Mouse (Mus musculus) testis, postnatal 10 days (tissue): Measurements from ENCODE around the gene AC134908.4.

Experiments used
- DNase-seq: peaks from one replicate; pipeline ENCODE4 v3.0.0; 2021; ENCODE audit warnings: low spot score

AC134908.4 gene

DNA sequence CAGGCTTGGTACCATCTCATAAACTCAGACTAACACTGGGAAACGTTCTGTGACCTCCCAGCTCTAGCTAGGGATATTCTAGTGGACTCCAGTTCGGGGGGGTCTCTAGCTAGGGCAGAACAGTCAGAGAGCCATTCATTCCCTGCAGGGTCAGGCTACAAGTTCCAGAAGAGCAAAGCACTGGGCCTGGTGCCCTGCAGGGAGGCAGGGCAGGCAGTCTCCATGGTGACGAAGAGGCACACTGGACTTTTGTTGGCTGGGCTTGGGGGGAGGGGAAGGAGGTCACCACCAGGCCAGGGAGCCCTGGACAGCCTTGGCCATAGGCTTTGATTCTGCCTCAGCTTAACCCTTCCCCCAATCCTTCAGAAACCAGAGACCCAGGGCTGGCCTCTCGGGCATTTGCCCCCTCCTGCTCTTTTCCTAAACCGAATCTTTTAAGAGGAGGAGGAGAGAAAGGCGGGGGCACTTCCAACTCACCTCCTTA is at the start of gene AC134908.4:
TSS of gene AC134908.4 (minus strand) at position 51 of the 484 bp plus-strand sequence.
- DNase-seq, result no peak

DNA sequence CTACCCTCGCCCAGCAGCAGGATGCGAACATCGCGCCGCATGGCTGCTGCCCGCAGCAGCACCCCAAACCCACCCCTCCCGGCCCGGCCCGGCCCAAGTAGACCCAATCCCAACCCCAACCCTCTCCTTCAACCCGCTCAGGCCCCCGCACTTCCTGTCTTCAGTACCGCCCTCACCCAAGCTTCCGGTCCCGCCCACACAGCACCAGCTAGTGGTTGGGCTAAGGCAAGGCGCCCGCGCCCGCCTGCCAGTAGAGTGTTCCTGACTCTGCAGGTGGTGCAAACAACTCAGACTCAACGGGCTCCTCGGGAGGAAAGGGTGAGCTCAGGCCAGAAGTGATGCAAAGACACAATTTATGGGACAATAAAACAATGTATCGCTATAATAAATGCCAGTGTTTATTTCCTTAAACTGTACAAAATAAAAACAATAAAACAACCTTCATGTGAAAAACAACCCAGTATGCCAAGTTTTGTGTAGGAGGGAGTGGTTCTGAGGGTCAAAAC is 49.0 kb upstream of the AC134908.4 start, which contains the start of gene Rhot2:
TSS of gene Rhot2 (minus strand) at position 456 of the 506 bp plus-strand sequence.
- DNase-seq, result peak; percentile 96

DNA sequence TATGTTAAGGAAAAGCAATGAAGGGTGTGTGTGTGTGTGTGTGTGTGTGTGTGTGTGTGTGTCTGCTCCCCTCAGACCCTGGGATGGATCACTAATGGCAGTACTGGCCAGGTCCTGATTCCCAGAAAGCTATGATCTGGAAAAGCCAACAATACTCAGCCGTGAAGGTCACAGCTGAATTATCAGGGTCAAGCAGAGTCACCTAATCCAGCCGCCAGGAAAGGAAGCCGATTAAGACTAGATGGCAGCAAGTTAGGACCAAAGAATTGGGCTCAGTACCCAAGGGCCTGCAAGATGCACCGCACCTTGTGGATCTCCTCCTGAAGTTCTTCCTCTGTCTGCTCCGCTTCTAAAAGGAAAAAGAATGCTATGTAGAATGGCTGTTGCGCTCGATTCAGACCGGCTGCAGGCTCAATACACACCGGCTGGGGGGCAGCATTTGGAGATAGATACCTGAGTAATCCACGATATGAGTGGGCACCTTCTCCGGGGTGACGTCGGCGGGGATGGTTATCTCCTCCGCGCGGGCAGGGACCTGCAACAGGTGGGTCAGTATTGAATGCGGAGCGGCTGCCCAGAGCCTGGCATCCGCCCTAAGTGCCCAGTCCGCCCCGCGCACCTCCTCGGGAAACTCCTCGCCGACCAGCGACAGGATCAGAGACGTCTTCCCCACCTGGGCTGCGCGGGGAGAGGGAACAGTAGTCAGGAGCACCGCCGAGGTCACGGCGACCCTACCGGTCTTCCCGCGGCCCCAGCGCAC is 48.4 kb upstream of the AC134908.4 start:
- no peak for DNase-seq

DNA sequence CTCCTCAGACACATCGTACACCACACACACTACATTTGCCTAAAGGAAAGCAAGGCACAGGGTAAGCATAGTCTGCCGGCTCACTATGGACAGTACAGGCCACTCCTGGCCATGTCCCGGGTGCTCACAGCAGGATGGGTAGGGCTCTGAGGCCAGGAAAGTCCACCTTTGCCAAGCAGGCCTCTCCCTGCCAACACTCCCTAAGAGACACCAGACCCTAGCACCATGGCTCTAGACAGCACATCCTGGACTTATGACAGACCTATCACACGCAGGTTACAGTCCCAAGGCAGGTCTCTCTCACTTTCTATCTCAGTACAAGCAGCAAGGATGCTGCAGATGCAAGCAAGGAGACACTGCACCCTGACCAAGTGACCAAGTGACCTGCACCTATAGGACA is 47.7 kb upstream of the AC134908.4 start:
- no peak for DNase-seq

DNA sequence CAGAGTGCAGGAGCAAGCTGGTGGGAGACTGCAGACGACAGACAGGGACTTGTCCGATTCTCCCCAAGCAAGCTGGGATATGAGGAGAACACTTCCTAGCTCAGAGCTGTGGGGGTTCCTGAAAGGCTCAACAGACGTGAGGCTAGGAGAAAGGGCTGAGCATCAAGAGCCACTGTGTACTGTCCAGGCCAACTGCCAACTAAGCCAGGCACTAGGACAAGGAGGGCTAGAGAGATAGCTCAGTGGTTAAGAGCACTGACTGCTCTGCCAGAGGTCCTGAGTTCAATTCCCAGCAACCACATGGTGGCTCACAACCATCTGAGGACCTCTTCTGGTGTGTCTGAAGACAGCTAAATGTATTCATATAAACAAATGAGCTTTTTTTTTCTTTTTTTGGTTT is 47.0 kb upstream of the AC134908.4 start:
- no peak for DNase-seq

DNA sequence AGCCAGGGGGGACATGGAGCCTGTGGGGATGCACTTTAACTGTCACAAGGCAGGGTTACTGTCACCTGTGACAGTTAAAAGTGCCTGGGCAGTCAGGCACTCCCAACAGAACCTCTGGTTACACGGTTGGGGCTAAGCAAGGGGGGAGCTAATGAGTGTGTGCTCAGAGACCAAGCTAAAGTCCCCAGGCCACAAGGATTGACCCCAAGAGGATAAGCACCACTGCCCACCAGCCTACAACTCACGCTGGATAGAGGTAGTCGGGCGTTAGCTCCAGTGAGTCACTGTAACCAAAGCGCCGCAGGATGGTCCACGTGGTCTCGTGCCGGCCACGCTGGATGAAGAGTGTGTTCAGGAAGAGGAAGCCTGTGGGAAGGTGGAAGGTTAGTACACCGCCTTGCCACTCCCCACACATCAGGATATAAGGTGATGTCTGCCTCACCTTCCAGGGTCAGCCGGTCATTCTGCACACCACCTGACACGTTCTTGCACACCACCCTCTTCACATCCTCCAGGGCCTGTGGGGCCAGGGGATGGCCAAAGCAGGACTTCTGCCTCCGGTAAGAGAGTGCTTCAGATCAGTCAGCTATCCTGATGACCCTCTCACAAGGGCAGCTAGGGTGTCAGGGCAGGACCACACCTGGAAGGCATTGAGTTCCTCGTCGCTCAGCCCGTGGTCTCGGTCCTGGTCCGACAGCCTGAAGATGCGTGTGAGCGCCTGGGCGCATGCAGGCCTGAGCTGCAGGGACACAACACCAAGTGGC is 45.8 kb upstream of the AC134908.4 start, which contains the start of gene Gm20683:
TSS of gene Gm20683 (minus strand) at position 647 of the 764 bp plus-strand sequence.
- no peak for DNase-seq

DNA sequence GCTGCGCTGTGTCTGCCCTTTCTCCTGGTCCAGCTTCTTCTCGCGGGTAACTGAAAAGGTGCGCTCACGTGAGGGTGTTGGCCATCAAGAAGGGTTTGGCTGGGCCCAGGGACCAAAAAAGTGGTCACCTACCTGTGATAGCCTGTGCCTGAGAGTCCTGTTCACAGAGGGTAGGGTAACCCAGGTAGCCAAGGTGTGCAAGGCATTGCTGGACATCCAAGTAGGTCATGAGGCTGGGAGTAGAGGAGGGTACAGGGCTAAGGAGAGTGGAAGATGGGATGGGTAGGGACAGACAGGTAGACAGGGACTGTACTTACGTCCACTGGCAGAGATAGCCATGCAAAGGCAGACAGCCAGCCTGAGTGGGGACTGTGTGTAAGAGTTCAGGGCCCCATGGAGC is 45.1 kb upstream of the AC134908.4 start:
- no peak for DNase-seq

DNA sequence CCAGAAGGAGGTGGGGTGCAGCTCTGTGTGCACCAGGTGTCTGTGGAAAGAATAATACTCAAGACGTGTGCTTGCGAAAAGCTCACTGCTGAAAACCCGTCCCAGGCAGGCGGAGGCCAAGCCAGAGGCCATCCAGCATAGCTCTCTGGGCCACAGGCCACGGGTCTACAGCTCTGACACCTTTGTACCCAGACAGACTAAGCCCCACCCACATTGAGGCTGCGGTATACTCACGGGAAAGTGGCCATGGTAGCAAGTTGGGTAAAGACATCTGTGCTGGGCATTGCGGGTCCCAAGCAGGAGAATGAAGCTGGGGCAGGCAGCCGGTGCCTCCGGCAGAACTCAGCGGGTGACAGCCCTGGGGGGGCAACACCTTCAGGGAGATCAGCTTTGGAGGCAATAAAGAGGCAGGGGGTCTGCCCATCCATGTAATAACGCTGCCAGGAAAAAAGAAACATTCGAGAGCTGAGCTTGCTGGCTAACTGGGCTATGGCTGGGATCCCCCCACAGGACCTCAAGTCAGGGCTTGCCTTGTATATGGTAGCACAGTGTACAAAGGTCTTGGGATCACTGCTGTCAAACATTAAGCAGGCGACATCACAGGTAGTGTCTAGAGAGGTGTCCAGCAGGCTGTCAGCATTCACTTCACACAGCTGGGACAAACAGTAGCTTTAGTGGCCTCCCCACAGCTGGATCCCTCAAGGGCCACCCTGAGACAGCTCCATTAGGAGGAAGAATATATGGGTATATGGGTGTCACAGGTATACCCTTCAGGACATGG is 44.2 kb upstream of the AC134908.4 start:
- DNase-seq, result no peak

DNA sequence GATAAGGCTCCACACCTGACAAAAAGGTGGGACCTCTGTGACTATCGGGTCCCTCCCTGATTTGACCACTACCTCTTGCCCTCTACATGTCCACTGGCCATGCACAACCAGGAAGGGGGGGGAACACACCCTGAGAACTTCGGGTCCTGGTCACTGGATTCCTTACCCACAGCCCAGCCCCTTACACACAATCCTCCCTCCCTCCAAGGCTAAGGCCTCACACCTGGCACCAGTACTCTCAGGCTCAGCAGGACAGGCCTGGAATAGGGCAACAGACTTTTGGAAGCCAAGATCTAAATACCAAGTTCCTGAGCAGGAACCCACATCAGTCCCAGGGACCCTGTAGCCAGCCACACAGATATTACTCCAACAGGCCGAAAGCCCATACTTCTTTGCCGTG is 43.4 kb upstream of the AC134908.4 start:
- no peak for DNase-seq

DNA sequence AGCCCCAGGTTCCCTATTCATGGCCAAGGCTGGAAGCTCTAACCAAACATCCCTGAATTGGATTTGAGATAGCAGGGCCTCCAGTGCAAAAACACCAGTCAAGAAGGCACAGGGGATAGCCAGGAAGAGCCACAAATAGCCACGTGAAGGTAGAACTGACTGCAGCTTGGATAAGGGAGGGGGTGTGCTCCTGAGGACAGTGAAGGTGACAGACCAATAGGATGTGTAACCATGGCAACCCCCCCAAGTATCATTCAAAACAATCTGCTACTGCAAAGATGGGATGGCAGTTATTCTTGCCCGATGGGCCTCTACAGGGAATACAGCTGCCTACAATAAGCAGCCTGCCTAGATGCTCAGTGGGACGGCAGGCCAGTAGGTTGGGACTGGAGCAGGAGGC is 42.1 kb upstream of the AC134908.4 start:
- no peak for DNase-seq

DNA sequence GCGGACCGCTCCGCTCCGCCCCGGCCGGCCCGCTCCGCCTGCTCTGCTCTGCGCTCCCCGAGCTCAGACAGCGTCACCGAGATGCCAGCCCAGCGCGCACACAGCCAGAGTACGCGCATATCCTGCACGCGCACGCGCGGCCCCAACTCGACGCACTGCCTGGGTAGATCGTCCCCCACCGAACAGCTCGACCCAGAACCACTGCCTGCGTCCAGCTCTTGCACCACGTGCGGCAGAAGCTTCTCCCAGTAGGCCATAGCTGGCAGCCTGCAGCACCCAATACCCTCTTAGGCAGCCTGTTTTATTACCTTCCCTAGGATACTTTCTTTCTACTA is 41.6 kb upstream of the AC134908.4 start, which contains the start of gene Rhbdl1:
TSS of gene Rhbdl1 (minus strand) at position 220 of the 335 bp plus-strand sequence.
- DNase-seq, result peak; percentile 84

DNA sequence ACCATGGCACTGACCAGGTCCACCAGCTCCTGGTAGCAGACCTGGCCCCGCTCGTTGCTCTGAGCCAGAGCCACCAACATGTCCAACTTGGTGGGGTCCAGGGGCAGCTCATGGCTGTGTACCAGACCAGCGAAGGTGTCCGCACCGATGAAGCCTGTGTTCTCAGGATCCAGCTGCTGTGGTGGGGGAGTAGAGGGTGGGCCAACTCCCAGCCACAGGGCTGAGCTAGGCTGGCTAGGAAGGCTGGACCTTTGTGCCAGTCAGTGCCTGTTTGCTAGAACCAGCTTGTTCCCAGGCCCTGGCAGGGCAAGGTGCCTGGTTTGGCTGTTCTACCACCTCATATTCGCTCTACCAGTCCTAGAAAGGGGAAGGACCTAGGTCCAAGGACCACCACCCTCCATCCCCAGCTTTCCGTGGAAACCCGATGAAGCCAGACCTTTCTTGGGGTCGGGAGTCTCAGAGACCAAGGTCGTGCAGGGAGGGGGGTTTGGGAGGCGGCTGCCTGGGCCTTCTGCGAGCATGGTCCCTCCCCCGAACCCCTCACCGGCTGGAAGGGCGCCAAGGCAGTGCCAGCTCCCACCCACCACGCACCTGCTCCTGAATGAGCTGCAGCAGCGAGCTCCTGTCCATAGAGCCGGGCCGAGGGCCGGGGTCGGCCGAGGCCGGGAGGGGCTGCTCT is 41.1 kb upstream of the AC134908.4 start:
- DNase-seq, result peak; percentile 83

DNA sequence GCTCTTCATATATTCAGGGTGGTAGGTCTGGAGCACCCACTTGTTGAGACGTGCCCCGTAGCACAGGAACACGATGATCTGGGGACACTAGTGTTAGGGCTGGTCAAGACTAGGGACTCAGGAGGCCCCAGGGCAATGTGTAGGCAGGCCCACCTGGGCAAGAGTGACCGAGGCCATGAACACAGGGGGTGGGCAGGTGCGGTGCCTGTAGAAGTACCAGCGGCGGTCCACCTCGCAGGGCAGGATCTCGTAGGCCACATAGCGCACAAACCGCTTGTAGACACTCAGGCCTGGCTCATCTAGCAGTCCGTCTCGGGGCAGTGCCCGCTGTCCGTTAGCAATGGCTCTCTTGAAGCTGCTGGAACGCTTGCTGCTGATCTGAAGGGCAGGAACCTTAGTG is 40.4 kb upstream of the AC134908.4 start:
- DNase-seq, result no peak

DNA sequence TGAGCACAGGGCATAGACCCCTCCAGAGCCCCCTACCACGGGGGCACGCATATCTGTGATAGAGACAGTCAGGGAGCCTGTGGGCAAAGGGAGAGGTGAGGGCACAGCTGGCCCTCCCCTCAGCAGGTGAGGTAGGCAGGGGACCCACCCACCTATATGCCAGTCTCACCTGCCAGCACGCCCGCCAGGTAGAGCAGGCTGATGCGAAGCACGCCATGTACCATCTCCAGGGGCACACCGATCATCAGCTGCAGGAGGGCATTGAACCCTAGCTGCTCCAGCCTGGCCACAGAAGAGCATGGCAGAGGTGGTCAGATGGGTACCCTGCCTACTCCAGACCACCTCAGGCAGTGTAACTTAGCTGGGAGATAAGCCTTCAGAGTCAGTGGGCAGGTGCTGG is 39.8 kb upstream of the AC134908.4 start:
- no peak for DNase-seq

DNA sequence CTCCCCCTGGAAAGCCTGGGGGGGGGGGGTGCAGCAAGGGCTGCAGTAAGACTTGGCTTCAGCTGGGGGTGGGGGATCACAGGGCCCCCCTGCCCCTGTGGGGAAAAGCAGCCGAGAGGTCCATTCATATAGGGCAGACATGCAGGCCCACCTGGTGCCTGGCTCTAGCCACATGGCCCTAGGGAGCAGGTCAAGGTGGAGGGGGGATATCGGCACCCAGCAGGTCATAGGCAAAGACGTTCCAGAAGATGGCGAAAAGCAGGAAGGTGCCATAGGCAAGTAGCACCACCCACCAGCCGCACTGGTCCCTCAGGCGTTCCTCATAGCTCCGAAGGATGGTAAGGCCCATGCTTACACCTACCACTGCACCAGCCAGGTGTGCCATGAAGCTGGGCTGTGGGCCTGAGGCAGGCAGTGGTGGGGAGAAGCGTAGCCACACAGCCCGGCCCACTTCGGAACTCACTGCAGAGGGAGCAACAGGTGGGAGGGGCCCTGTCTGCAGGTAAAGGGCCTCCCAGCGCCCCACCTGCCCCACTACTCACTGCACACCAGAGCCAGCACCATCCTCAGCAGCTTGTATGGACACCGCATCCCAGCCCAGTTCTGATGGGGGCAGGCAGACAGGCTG is 39.2 kb upstream of the AC134908.4 start:
- DNase-seq, result no peak

DNA sequence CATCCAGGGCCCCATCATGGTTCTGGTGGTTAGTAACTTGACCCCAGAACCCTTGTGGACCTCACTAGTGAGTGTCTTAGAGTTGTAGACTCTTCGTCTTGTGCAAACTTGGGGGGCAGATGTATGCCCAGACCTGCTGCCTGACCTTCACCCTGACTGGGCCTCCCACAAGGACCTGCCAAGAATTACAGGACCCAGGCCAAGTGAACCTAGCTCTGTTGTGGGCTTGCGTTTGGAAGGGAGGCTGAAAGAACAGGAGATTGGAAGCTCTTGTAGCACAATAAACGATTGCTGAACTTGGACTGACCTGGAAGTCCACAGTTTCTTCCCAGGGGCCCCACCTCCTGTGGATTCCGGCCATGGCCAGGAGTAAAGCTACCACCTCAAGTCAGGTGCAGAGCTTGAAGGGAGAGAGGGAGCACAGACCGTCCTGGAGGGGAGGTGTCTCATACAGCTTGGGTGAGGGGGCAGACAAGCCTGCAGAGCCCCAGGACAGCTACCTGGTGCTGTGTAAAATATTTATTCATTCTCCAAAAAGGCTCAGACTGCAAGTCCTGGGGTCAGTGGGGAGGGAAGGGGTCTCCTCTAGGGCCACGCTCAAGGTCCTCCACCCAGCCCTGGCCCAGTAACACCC is 38.6 kb upstream of the AC134908.4 start:
- DNase-seq, result no peak

DNA sequence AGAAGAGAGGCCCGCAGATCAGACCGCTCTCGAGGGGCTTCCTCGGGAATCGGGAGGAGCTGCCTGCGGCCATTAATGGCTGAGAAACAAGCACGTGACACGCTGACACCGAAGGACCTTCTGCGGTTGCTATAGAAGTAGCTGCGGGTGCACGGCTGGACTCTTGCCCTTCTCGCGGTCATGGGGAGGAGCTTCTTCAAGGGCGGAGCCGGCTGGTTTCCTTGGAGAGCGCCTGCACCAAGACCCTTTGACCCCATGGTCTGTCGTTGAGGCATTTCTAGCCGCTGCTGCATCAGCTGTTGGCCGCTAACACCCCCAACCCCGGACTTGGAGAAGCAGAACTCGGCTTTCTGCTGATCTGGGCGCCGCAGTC is 37.8 kb upstream of the AC134908.4 start, which contains the start of gene Stub1:
TSS of gene Stub1 (minus strand) at position 114 of the 373 bp plus-strand sequence.
- DNase-seq, result peak; percentile 93

DNA sequence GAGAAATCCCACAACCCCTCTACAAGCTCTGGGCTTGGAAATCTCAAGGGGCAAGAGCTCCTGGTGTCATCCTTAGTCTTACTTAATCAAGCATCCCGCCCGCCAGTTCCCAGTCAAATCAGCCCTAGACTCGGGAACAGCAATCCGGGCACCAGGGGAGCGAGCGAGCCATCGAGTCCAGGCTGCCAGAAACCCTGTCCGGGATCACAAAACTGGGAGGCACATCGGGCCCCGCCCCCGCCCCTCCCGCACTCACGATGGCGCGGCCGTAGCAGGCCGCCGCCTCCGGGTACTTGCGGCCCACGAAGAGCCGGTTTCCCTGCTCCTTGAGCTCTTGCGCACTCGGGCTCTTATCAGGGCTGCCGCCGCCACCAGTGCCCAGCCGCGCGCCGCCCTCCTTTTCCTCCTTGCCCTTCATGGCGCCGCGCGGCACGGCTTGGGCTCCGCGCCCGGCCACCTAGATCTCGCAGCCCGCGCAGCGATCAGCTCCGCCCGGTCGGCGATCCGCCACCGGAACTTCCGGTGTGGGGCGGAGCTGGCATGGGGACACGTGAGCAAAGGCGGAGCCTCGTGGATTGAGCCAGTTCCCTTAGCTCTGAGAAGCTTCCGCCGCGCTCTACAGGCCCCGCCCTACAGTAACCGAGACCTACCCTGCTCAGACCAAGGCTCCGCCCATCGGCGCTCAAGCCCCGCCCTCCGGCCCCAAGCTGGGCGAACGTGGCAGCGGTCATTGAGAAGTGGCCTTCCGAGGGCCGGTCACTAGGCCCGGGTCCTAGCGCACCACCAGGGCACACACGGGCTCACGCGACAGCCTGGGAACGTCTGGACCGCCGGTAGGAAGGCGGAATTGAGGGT is 37.2 kb upstream of the AC134908.4 start:
- DNase-seq, result peak; percentile 100

DNA sequence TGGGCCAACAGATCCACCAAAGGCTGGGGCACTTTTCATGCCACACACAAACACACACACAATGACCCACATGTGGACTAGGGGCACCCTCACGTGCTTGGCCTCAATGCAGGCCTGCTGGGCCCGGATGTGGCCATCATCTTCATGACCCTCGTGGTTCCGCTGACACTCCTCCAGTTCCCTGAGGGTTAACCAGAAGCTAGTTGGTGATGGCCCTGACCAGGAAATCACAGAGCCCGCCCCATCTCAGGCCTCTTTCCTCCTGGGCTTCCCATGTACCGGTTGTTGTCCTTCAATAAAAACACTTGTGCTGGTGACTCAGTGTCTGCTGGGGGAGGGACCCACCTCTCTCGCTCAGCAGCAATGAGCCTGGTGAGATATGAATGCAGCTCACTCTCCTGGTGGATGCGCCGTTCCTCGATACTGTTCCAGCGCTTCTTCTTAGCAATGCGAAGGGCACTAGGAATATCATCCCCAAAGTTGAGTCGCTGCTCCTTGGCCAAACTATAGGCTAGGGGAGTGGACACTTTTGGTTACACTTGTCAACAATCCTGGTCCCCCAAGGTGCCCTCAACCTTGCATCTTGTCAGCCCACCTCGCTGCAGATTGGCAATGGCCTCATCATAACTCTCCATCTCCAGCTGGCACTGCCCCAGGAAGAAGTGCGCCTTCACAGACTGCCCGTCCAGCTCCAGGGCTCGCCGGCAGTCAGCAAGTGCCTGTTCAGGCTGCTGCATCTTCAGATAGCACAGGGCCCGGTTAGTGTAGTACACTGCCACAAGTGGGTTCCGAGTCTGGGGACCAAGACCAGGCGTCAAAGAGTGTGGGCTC is 36.2 kb upstream of the AC134908.4 start:
- peak; percentile 70 for DNase-seq
